Mouse (Mus musculus) megakaryocyte, embryonic 14.5 days (primary cell): ENCODE data around the gene Vldlr.

Experiments
- FLI1 ChIP-seq: IDR thresholded peaks from 2 replicates; pipeline ENCODE4 v1.6.1; 2012; ENCODE audit warnings: low read length, inconsistent platforms, mixed read lengths
- GATA1 ChIP-seq: IDR thresholded peaks from 3 replicates; pipeline ENCODE4 v1.6.1; 2012; ENCODE audit warnings: mixed read lengths, low read length, inconsistent platforms, borderline replicate concordance

GRCm38 (mm10) chr19:27215596-27215995, 688 bp upstream of the Vldlr start:
- no peak for TF ChIP-seq GATA1
- no peak for TF ChIP-seq FLI1
